ENCODE assay signal across 8 mouse cellular contexts in genomic region chr4:101176123-101176522, GRCm38 (mm10).
A peak's percentile ranks its signal among the peaks of the same experiment; 100 is the strongest.
DNase-seq lines count a peak whose midpoint lies in the region; ATAC-seq and TF ChIP-seq lines count a peak whose summit lies in the region.

No protein-coding gene starts in this region.

- no peaks in the 10 kb centered on the region for H3K27me3 ChIP-seq in MEL (ENCODE audit: control insufficient read depth in 1 of 2, insufficient read depth in 2 of 2, low read length in 2 of 2)
- no peaks in the 10 kb centered on the region for H3K27me3 ChIP-seq in heart, embryonic 13.5 days (replicated peaks)
- H3K27me3 ChIP-seq in liver, embryonic 13.5 days, result no peaks in the 10 kb centered on the region
- H3K27me3 ChIP-seq in intestine, embryonic 15.5 days (replicated peaks), result no peaks in the 10 kb centered on the region

- DNase-seq in gastrocnemius, adult 2 months, result no peak
- no peak for DNase-seq in gastrocnemius, adult 8-10 months (ENCODE audit: low spot score in 2 of 2)
- peak; percentile 59 for DNase-seq in MEL (ENCODE audit: low read depth, low spot score)
- peak; percentile 38 for DNase-seq in liver, embryonic 13.5 days
- no peak for DNase-seq in kidney, adult 9 months
- no peak for DNase-seq in right cerebral cortex, postnatal 4 days

- peaks cover 20 to 22% of the 10 kb centered on the region in 2 experiments for H3K36me3 ChIP-seq in MEL (ENCODE audit: control insufficient read depth in 1 of 2, insufficient read depth in 2 of 2, low read length in 2 of 2)
- H3K36me3 ChIP-seq in heart, embryonic 13.5 days, result peaks cover 64% of the 10 kb centered on the region
- peaks cover 72% of the 10 kb centered on the region for H3K36me3 ChIP-seq in liver, embryonic 13.5 days
- H3K36me3 ChIP-seq in intestine, embryonic 15.5 days, result peaks cover 18% of the 10 kb centered on the region; the same call in 1 of the 2 replicates

- 19% methylated on average over 6 of the region's 6 CpGs for WGBS in heart, embryonic 13.5 days
- WGBS in liver, embryonic 13.5 days (ENCODE audit: insufficient replicate concordance), result 20% methylated on average over 6 of the region's 6 CpGs
- 75% methylated on average over 6 of the region's 6 CpGs for whole genome bisulfite sequencing in intestine, embryonic 15.5 days

- H3K9ac ChIP-seq in MEL (ENCODE audit: control insufficient read depth, low read depth, low read length, poor library complexity, severe bottlenecking), result no peak overlapping the region
- H3K9ac ChIP-seq in heart, embryonic 13.5 days, result no peak overlapping the region
- peak overlapping the region; percentile 31 for H3K9ac ChIP-seq in liver, embryonic 13.5 days
- H3K9ac ChIP-seq in intestine, embryonic 15.5 days, result no peak overlapping the region

- peaks cover 19 to 21% of the 10 kb centered on the region in 2 experiments; a peak in 3 of 4 replicates for H3K4me1 ChIP-seq in MEL (ENCODE audit: control insufficient read depth in 1 of 2, insufficient read depth in 2 of 2, low read length in 2 of 2)
- H3K4me1 ChIP-seq in heart, embryonic 13.5 days, result peaks cover 42% of the 10 kb centered on the region
- H3K4me1 ChIP-seq in liver, embryonic 13.5 days (replicated peaks), result peaks cover 30% of the 10 kb centered on the region
- H3K4me1 ChIP-seq in intestine, embryonic 15.5 days (replicated peaks), result no peaks in the 10 kb centered on the region

- no peak overlapping the region for H3K4me3 ChIP-seq in gastrocnemius, adult 2 months
- H3K4me3 ChIP-seq in MEL (ENCODE audit: control insufficient read depth in 1 of 2, insufficient read depth in 1 of 2, low read depth in 2 of 2, low read length in 2 of 2), result no peak overlapping the region
- no peak overlapping the region for H3K4me3 ChIP-seq in heart, embryonic 13.5 days
- H3K4me3 ChIP-seq in liver, embryonic 13.5 days (replicated peaks), result no peak overlapping the region
- H3K4me3 ChIP-seq in intestine, embryonic 15.5 days (replicated peaks), result no peak overlapping the region

- TF ChIP-seq RAD21 in MEL (IDR thresholded peaks at IDR 0.05; ENCODE audit: low read depth, low read length), result no peak

- intact Hi-C loops in gastrocnemius, adult 2 months (cut with DNase I), result no loop called here

- no peaks in the 10 kb centered on the region for H3K79me2 ChIP-seq in MEL (ENCODE audit: control insufficient read depth, insufficient read depth, low read length, poor library complexity)

- peak in 1 of 2 experiments; percentile 58; a peak in 2 of 4 replicates for TF ChIP-seq EP300 in MEL (IDR thresholded peaks at IDR 0.05; ENCODE audit: low read depth in 1 of 2, low read length in 2 of 2)

- TF ChIP-seq CTCF in gastrocnemius, adult 2 months (IDR thresholded peaks at IDR 0.05), result no peak
- no peak for TF ChIP-seq CTCF in MEL (IDR thresholded peaks at IDR 0.05 in 2 of 3, conservative IDR thresholded peaks at IDR 0.05 in 1 of 3; ENCODE audit: control insufficient read depth in 1 of 3, insufficient read depth in 1 of 3, low read depth in 2 of 3, low read length in 3 of 3, poor library complexity in 1 of 3, severe bottlenecking in 1 of 3)

- no peaks in the 10 kb centered on the region for H3K9me3 ChIP-seq in MEL (replicated peaks; ENCODE audit: insufficient read depth, low read length)
- H3K9me3 ChIP-seq in heart, embryonic 13.5 days, result no peaks in the 10 kb centered on the region
- no peaks in the 10 kb centered on the region for H3K9me3 ChIP-seq in liver, embryonic 13.5 days (replicated peaks)
- no peaks in the 10 kb centered on the region for H3K9me3 ChIP-seq in intestine, embryonic 15.5 days

- H3K4me2 ChIP-seq in heart, embryonic 13.5 days, result no peak overlapping the region
- H3K4me2 ChIP-seq in liver, embryonic 13.5 days, result no peak overlapping the region
- no peak overlapping the region for H3K4me2 ChIP-seq in intestine, embryonic 15.5 days (replicated peaks)

- 0 out of 2 replicates have a peak overlapping the region, but pooled peaks have one; percentile 8 for H3K27ac ChIP-seq in gastrocnemius, adult 2 months
- peak overlapping the region; percentile 24 for H3K27ac ChIP-seq in MEL (ENCODE audit: control insufficient read depth, low read depth, low read length)
- H3K27ac ChIP-seq in heart, embryonic 13.5 days (replicated peaks), result peak overlapping the region; percentile 60
- peak overlapping the region; percentile 65 for H3K27ac ChIP-seq in liver, embryonic 13.5 days
- no peak overlapping the region for H3K27ac ChIP-seq in intestine, embryonic 15.5 days

- no peak for ATAC-seq in heart, embryonic 13.5 days (ENCODE audit: extremely low read depth, insufficient number of reproducible peaks, low FRiP score, low TSS enrichment)
- peak; percentile 91 for ATAC-seq in liver, embryonic 13.5 days (ENCODE audit: low read depth)
- no peak for ATAC-seq in intestine, embryonic 15.5 days

- TF ChIP-seq POLR2A in MEL (IDR thresholded peaks at IDR 0.05; ENCODE audit: control insufficient read depth in 1 of 2, insufficient read depth in 1 of 2, low read depth in 1 of 2, low read length in 2 of 2, poor library complexity in 1 of 2), result no peak

TF ChIP-seq in MEL, 35 proteins besides CTCF, POLR2A, EP300 and RAD21:
- TF ChIP-seq TCF12 (IDR thresholded peaks at IDR 0.05; ENCODE audit: low read depth, low read length) (peak; percentile 71), JUND (IDR thresholded peaks at IDR 0.05; ENCODE audit: low read depth, low read length) (no peak), SMC3 (IDR thresholded peaks at IDR 0.05; ENCODE audit: low read depth, low read length) (no peak), SIN3A (IDR thresholded peaks at IDR 0.05; ENCODE audit: low read length) (peak; percentile 62), RCOR1 (IDR thresholded peaks at IDR 0.05; ENCODE audit: low read depth, low read length) (no peak), MAFK (IDR thresholded peaks at IDR 0.05; ENCODE audit: borderline replicate concordance, low read depth, low read length) (no peak), MXI1 (IDR thresholded peaks at IDR 0.05; ENCODE audit: low read depth, low read length) (peak; percentile 96), NELFE (IDR thresholded peaks at IDR 0.05; ENCODE audit: low read depth, low read length) (no peak), MEF2A (IDR thresholded peaks at IDR 0.05; ENCODE audit: extremely low read depth, insufficient replicate concordance, low read depth, low read length, poor library complexity, severe bottlenecking) (no peak), E2F4 (IDR thresholded peaks at IDR 0.05; ENCODE audit: borderline replicate concordance, low read depth, low read length) (no peak), MAZ (IDR thresholded peaks at IDR 0.05; ENCODE audit: low read depth, low read length) (no peak), MAX (IDR thresholded peaks at IDR 0.05; ENCODE audit: low read length) (peak; percentile 66; the same call in 1 of the 2 replicates), ZMIZ1 (IDR thresholded peaks at IDR 0.05; ENCODE audit: low read depth, low read length) (no peak), GABPA (IDR thresholded peaks at IDR 0.05; ENCODE audit: low read depth, low read length) (no peak), MYB (IDR thresholded peaks at IDR 0.05; ENCODE audit: low read depth, low read length) (no peak), NRF1 (IDR thresholded peaks at IDR 0.05; ENCODE audit: insufficient read depth, low read depth, low read length, poor library complexity, severe bottlenecking) (no peak), ELF1 (IDR thresholded peaks at IDR 0.05; ENCODE audit: low read depth, low read length) (no peak), POLR2AphosphoS5 (IDR thresholded peaks at IDR 0.05; ENCODE audit: borderline replicate concordance, low read depth, low read length) (no peak), CHD2 (IDR thresholded peaks at IDR 0.05; ENCODE audit: low read length) (no peak), GATA1 (IDR thresholded peaks at IDR 0.05; ENCODE audit: low read depth, low read length) (peak; percentile 59), MYC (IDR thresholded peaks at IDR 0.05; ENCODE audit: low read depth, low read length) (no peak), USF1 (IDR thresholded peaks at IDR 0.05; ENCODE audit: low read depth, low read length) (no peak), ETS1 (IDR thresholded peaks at IDR 0.05; ENCODE audit: low read depth, low read length) (peak; percentile 61)
TF ChIP-seq in MEL: peak in this region for 6.

Comparison
In these comparisons a context has a peak if more than half of its experiments do, and no peak if none do; other contexts are left out.
1. DNase-seq: peak in MEL (single experiment) and liver, embryonic 13.5 days (single experiment); none in gastrocnemius, adult 2 months (single experiment), gastrocnemius, adult 8-10 months (0 of 2), kidney, adult 9 months (single experiment) and right cerebral cortex, postnatal 4 days (single experiment).